Mouse (Mus musculus) myocyte (in vitro differentiated cells): ENCODE results near the gene Fbrsl1. TPM values are rescaled to one million over a fixed set of nuclear protein-coding genes. Genes with fewer than 3 reads are reported as not detected.

Experiments
- H3K27me3 ChIP-seq: one replicate; pipeline ENCODE4 v1.6.1; 2011; ENCODE audit not compliant: control insufficient read depth, insufficient read depth, insufficient read length
- H3K36me3 ChIP-seq: one replicate; pipeline ENCODE4 v1.6.1; 2011; ENCODE audit not compliant: control insufficient read depth, insufficient read depth
- H3K4me2 ChIP-seq: one replicate; pipeline ENCODE4 v1.6.1; 2011; ENCODE audit warnings: low read depth, control low read depth
- H3K4me3 ChIP-seq: one replicate; pipeline ENCODE4 v1.5.1; 2011; ENCODE audit warnings: mild to moderate bottlenecking, control low read depth, moderate library complexity
- H3K79me2 ChIP-seq: one replicate; pipeline ENCODE4 v1.6.1; 2011; ENCODE audit not compliant: control insufficient read depth, insufficient read depth
- H3ac ChIP-seq: one replicate; pipeline ENCODE4 v1.6.1; 2011; ENCODE audit not compliant: control insufficient read depth, insufficient read length
- CEBPB ChIP-seq: IDR thresholded peaks from 2 replicates; pipeline ENCODE4 v1.6.1; 2011; ENCODE audit warnings: mild to moderate bottlenecking, moderate library complexity; ENCODE audit not compliant: poor library complexity, insufficient read depth, severe bottlenecking
- E2F4 ChIP-seq: IDR thresholded peaks from one replicate; pipeline ENCODE4 v1.6.1; 2011; ENCODE audit warnings: mild to moderate bottlenecking, control low read depth, moderate library complexity; ENCODE audit not compliant: insufficient read depth
- MAX ChIP-seq: IDR thresholded peaks from one replicate; pipeline ENCODE4 v1.6.1; 2011; ENCODE audit warnings: low read depth, mild to moderate bottlenecking, control low read depth
- MYOD1 ChIP-seq, 3 experiments: IDR thresholded peaks; one replicate each; pipeline ENCODE4 v1.6.1; 2011; ENCODE audit warnings: control low read depth in 2 of 3, low read depth in 2 of 3, mild to moderate bottlenecking in 2 of 3, moderate library complexity in 1 of 3; ENCODE audit not compliant: insufficient read length in 2 of 3, control insufficient read depth in 1 of 3
- MYOG ChIP-seq, 3 experiments: IDR thresholded peaks; one replicate each; pipeline ENCODE4 v1.6.1; 2011; ENCODE audit warnings: control low read depth in 2 of 3, low read depth in 2 of 3, mild to moderate bottlenecking in 2 of 3; ENCODE audit not compliant: insufficient read length in 2 of 3, control insufficient read depth in 1 of 3, insufficient read depth in 1 of 3
- POLR2A ChIP-seq: IDR thresholded peaks from one replicate; pipeline ENCODE4 v1.6.1; 2011; ENCODE audit warnings: low read depth, mild to moderate bottlenecking, control low read depth, moderate library complexity; ENCODE audit not compliant: insufficient read length
- POLR2AphosphoS2 ChIP-seq: IDR thresholded peaks from one replicate; pipeline ENCODE4 v1.6.1; 2011; ENCODE audit warnings: low read depth, control low read depth; ENCODE audit not compliant: insufficient read length
- REST ChIP-seq: IDR thresholded peaks from one replicate; pipeline ENCODE4 v1.6.1; 2011; ENCODE audit warnings: mild to moderate bottlenecking, control low read depth, moderate library complexity; ENCODE audit not compliant: insufficient read depth, insufficient read length
- SRF ChIP-seq: IDR thresholded peaks from one replicate; pipeline ENCODE4 v1.6.1; 2011; ENCODE audit warnings: low read depth; ENCODE audit not compliant: control insufficient read depth, insufficient read length
- TCF12 ChIP-seq: IDR thresholded peaks from one replicate; pipeline ENCODE4 v1.6.1; 2011; ENCODE audit warnings: mild to moderate bottlenecking, control low read depth; ENCODE audit not compliant: poor library complexity, insufficient read depth, severe bottlenecking
- TCF3 ChIP-seq: IDR thresholded peaks from one replicate; pipeline ENCODE4 v1.6.1; 2011; ENCODE audit warnings: low read depth, control low read depth; ENCODE audit not compliant: insufficient read length
- USF1 ChIP-seq: IDR thresholded peaks from one replicate; pipeline ENCODE4 v1.6.1; 2011; ENCODE audit warnings: low read depth, mild to moderate bottlenecking, control low read depth, moderate library complexity
- polyA plus RNA-seq: library from polyadenylated mRNA; unstranded; fragments of >200 nt; fragmentation: generic; extraction: Trizol; gene quantifications from one replicate; pipeline ENCODE4 v1.2.1, GENCODE M21; 2012; ENCODE audit warnings: missing spikeins

Fbrsl1 gene
- polyA plus RNA-seq, 1 experiment, result 19.0 TPM

- Histone ChIP-seq H3K79me2 (no peaks in the 10 kb centered on the region), H3ac (no peak overlapping the region), H3K4me2 (no peak overlapping the region), H3K27me3 (peaks cover 32% of the 10 kb centered on the region), H3K36me3 (no peaks in the 10 kb centered on the region), H3K4me3 (no peak overlapping the region)
- TF ChIP-seq MYOD1 (IDR thresholded peaks at IDR 0.05; ENCODE audit: control insufficient read depth in 1 of 3, insufficient read length in 2 of 3, low read depth in 2 of 3) (no peak), MYOG (IDR thresholded peaks at IDR 0.05; ENCODE audit: control insufficient read depth in 1 of 3, insufficient read depth in 1 of 3, insufficient read length in 2 of 3, low read depth in 2 of 3) (no peak), REST (no peak), SRF (no peak), TCF3 (no peak), POLR2AphosphoS2 (no peak), TCF12 (no peak), CEBPB (no peak), MAX (no peak), E2F4 (no peak), USF1 (no peak), POLR2A (no peak)
These were observed 21.1 kb upstream of the Fbrsl1 start for GRCm38 (mm10) chr5:110469227-110469925.

GRCm38 (mm10) chr5:110468296-110468695 lies 20.0 kb upstream of the Fbrsl1 start:
- Histone ChIP-seq H3K79me2 (no peaks in the 10 kb centered on the region), H3ac (no peak overlapping the region), H3K4me2 (no peak overlapping the region), H3K4me3 (no peak overlapping the region), H3K36me3 (no peaks in the 10 kb centered on the region), H3K27me3 (peaks cover 32% of the 10 kb centered on the region)
- TF ChIP-seq SRF (no peak), USF1 (no peak), TCF12 (no peak), MYOG (IDR thresholded peaks at IDR 0.05; ENCODE audit: control insufficient read depth in 1 of 3, insufficient read depth in 1 of 3, insufficient read length in 2 of 3, low read depth in 2 of 3) (no peak), MYOD1 (IDR thresholded peaks at IDR 0.05; ENCODE audit: control insufficient read depth in 1 of 3, insufficient read length in 2 of 3, low read depth in 2 of 3) (no peak), E2F4 (no peak), MAX (no peak), REST (no peak)

GRCm38 (mm10) chr5:110467725-110468124 lies 19.4 kb upstream of the Fbrsl1 start:
- Histone ChIP-seq H3ac (no peak overlapping the region), H3K36me3 (no peaks in the 10 kb centered on the region), H3K4me3 (no peak overlapping the region), H3K79me2 (no peaks in the 10 kb centered on the region), H3K27me3 (peaks cover 32% of the 10 kb centered on the region), H3K4me2 (no peak overlapping the region)
- TF ChIP-seq TCF3 (no peak), USF1 (no peak)

- no peak overlapping the region for H3ac ChIP-seq
- H3K4me3 ChIP-seq, result no peak overlapping the region
- no peaks in the 10 kb centered on the region for H3K36me3 ChIP-seq
- H3K79me2 ChIP-seq, result no peaks in the 10 kb centered on the region
- no peak overlapping the region for H3K4me2 ChIP-seq
- H3K27me3 ChIP-seq, result peaks cover 32% of the 10 kb centered on the region
- TF ChIP-seq POLR2AphosphoS2, result no peak
- TF ChIP-seq USF1, result no peak
These were observed 18.5 kb upstream of the Fbrsl1 start for GRCm38 (mm10) chr5:110466531-110467424.

- no peak for TF ChIP-seq CEBPB
- TF ChIP-seq E2F4, result no peak
- TF ChIP-seq POLR2A, result no peak
- no peak for TF ChIP-seq TCF3
- no peak for TF ChIP-seq POLR2AphosphoS2
- TF ChIP-seq USF1, result no peak
- TF ChIP-seq REST, result no peak
- no peak for TF ChIP-seq MYOD1 (IDR thresholded peaks at IDR 0.05; ENCODE audit: control insufficient read depth in 1 of 3, insufficient read length in 2 of 3, low read depth in 2 of 3)
- no peak for TF ChIP-seq MAX
- no peak for TF ChIP-seq MYOG (IDR thresholded peaks at IDR 0.05; ENCODE audit: control insufficient read depth in 1 of 3, insufficient read depth in 1 of 3, insufficient read length in 2 of 3, low read depth in 2 of 3)
- TF ChIP-seq TCF12, result no peak
- no peak for TF ChIP-seq SRF
- Histone ChIP-seq H3K4me2 (no peak overlapping the region), H3K27me3 (peaks cover 10% of the 10 kb centered on the region), H3K36me3 (no peaks in the 10 kb centered on the region), H3K4me3 (no peak overlapping the region), H3ac (no peak overlapping the region), H3K79me2 (no peaks in the 10 kb centered on the region)
These were observed 14.3 kb upstream of the Fbrsl1 start for GRCm38 (mm10) chr5:110462646-110463045.
